ENCODE assay signal across 7 mouse cellular contexts in genomic region chrX:71962073-71963051, GRCm38 (mm10). TPM values are rescaled to one million over a fixed set of nuclear protein-coding genes. Genes with fewer than 3 reads are reported as not detected.
DNase-seq lines count a peak whose midpoint lies in the region; ATAC-seq lines count a peak whose summit lies in the region.

Prrg3 (plus strand) TSS chrX:71962624.

- no peaks in the 10 kb centered on the region for H3K4me1 ChIP-seq in intestine, embryonic 15.5 days (replicated peaks)
- no peaks in the 10 kb centered on the region for H3K4me1 ChIP-seq in liver, embryonic 11.5 days (replicated peaks; ENCODE audit: control insufficient read depth, insufficient read depth, low read length)
- H3K4me1 ChIP-seq in neural tube, embryonic 12.5 days = peaks cover 6% of the 10 kb centered on the region

- peak; percentile 94 for ATAC-seq in intestine, embryonic 15.5 days
- peak; percentile 45 for ATAC-seq in liver, embryonic 11.5 days (replicated peaks; ENCODE audit: low FRiP score)
- peak; percentile 94 for ATAC-seq in neural tube, embryonic 12.5 days (ENCODE audit: low FRiP score, low read depth)

- no peaks in the 10 kb centered on the region for H3K9me3 ChIP-seq in intestine, embryonic 15.5 days
- H3K9me3 ChIP-seq in liver, embryonic 11.5 days (ENCODE audit: control insufficient read depth, low read length) = no peaks in the 10 kb centered on the region
- no peaks in the 10 kb centered on the region for H3K9me3 ChIP-seq in neural tube, embryonic 12.5 days

- DNase-seq in brain, adult 2 months (ENCODE audit: low read depth, low spot score) = peak; percentile 36
- DNase-seq in embryo, embryonic 10.5 days (ENCODE audit: low spot score) = peak; percentile 75
- DNase-seq in gastrocnemius, postnatal 25 days = peak; percentile 70
- DNase-seq in liver, embryonic 11.5 days (ENCODE audit: low spot score) = peak; percentile 34
- DNase-seq in urinary bladder, postnatal 10 days (ENCODE audit: low spot score) = peak; percentile 8

- no peak within 1 kb of the TSS for H3K27ac ChIP-seq in intestine, embryonic 15.5 days
- no peak within 1 kb of the TSS for H3K27ac ChIP-seq in liver, embryonic 11.5 days (ENCODE audit: low read depth, low read length)
- H3K27ac ChIP-seq in neural tube, embryonic 12.5 days = no peak within 1 kb of the TSS

- peak within 1 kb of the TSS; percentile 54 for H3K9ac ChIP-seq in intestine, embryonic 15.5 days
- H3K9ac ChIP-seq in liver, embryonic 11.5 days (ENCODE audit: low read depth, low read length) = 0 out of 2 replicates have a peak within 1 kb of the TSS, but pooled peaks have one; percentile 20
- peak within 1 kb of the TSS; percentile 74 for H3K9ac ChIP-seq in neural tube, embryonic 12.5 days

- H3K36me3 ChIP-seq in intestine, embryonic 15.5 days = no peaks in the 10 kb centered on the region
- H3K36me3 ChIP-seq in liver, embryonic 11.5 days (ENCODE audit: control insufficient read depth, insufficient read depth, low read length) = no peaks in the 10 kb centered on the region
- H3K36me3 ChIP-seq in neural tube, embryonic 12.5 days = no peaks in the 10 kb centered on the region

- no peaks in the 10 kb centered on the region for H3K27me3 ChIP-seq in intestine, embryonic 15.5 days (replicated peaks)
- H3K27me3 ChIP-seq in liver, embryonic 11.5 days (replicated peaks; ENCODE audit: control insufficient read depth, insufficient read depth, low read length) = peaks cover 30% of the 10 kb centered on the region
- H3K27me3 ChIP-seq in neural tube, embryonic 12.5 days (replicated peaks) = no peaks in the 10 kb centered on the region

- H3K4me2 ChIP-seq in intestine, embryonic 15.5 days (replicated peaks) = peak within 1 kb of the TSS; percentile 84
- H3K4me2 ChIP-seq in liver, embryonic 11.5 days = peak within 1 kb of the TSS; percentile 55
- peak within 1 kb of the TSS; percentile 68 for H3K4me2 ChIP-seq in neural tube, embryonic 12.5 days (replicated peaks)

- 20% methylated on average over 70 of the region's 72 CpGs for WGBS in intestine, embryonic 15.5 days
- 23% methylated on average over 52 of the region's 72 CpGs for WGBS in liver, embryonic 11.5 days
- WGBS in neural tube, embryonic 12.5 days = 22% methylated on average over 66 of the region's 72 CpGs

- peak within 1 kb of the TSS; percentile 49 for H3K4me3 ChIP-seq in intestine, embryonic 15.5 days (replicated peaks)
- peak within 1 kb of the TSS; percentile 43 for H3K4me3 ChIP-seq in liver, embryonic 11.5 days (ENCODE audit: low read depth, low read length)
- peak within 1 kb of the TSS; percentile 47 for H3K4me3 ChIP-seq in neural tube, embryonic 12.5 days

RNA-seq across cellular contexts. Expression of gene Prrg3, which starts in this region (rescaled TPM):
- 1 to 10 TPM; 3.7 to 5.7 TPM for total RNA-seq in gastrocnemius, postnatal 25 days (2021)
- 7.3 and 8.5 TPM in 2 replicates for polyA plus RNA-seq in intestine, embryonic 15.5 days (2015; fragmentation: Nextera tagmentation; extraction: Ambion mirVana)
- polyA plus RNA-seq in liver, embryonic 11.5 days (2014; fragmentation: Nextera tagmentation; extraction: Ambion mirVana) = 4.1 and 5.5 TPM in 2 replicates
- polyA plus RNA-seq in neural tube, embryonic 12.5 days (2016; fragmentation: Nextera tagmentation; extraction: Ambion mirVana) = 9.8 and 10.8 TPM in 2 replicates

Comparison
In these comparisons a context has a peak if more than half of its experiments do, and no peak if none do; other contexts are left out.
1. DNase-seq: peak in every context shown above with its lines; median percentile 75 in embryo, embryonic 10.5 days; 70 in gastrocnemius, postnatal 25 days; 36 in brain, adult 2 months; 34 in liver, embryonic 11.5 days; 8 in urinary bladder, postnatal 10 days.
2. H3K9ac ChIP-seq: peak in every context shown above with its lines; median percentile 74 in neural tube, embryonic 12.5 days; 54 in intestine, embryonic 15.5 days; 20 in liver, embryonic 11.5 days.